Mouse (Mus musculus) olfactory bulb, adult 2 months (tissue): ENCODE measurements around the gene Fam69a. TPM values are rescaled to one million over a fixed set of nuclear protein-coding genes. Genes with fewer than 3 reads are reported as not detected.
"Not testable (repeated sequence)": the region's sequence is repeated elsewhere in the genome, so short reads cannot be mapped to it uniquely, and the experiment has no call there.

Source experiments
- H3K27ac ChIP-seq: fragments of 200-500 bp; 2 replicates; pipeline ENCODE4 v1.5.1; 2012; ENCODE audit warnings: low read depth, low read length; ENCODE audit not compliant: insufficient read depth
- H3K4me1 ChIP-seq: fragments of 200-500 bp; 2 replicates; pipeline ENCODE4 v1.6.1; 2012; ENCODE audit warnings: low read length; ENCODE audit not compliant: control insufficient read depth, insufficient read depth
- H3K4me3 ChIP-seq: fragments of 200-500 bp; 2 replicates; pipeline ENCODE4 v1.5.1; 2012; ENCODE audit warnings: mild to moderate bottlenecking, low read depth, low read length, moderate library complexity; ENCODE audit not compliant: insufficient read depth
- CTCF ChIP-seq: fragments of 200-500 bp; IDR thresholded peaks from 2 replicates; pipeline ENCODE4 v1.5.1; 2012; ENCODE audit warnings: low read depth, mild to moderate bottlenecking, low read length, moderate library complexity; ENCODE audit not compliant: insufficient read depth
- POLR2A ChIP-seq: fragments of 200-500 bp; IDR thresholded peaks from 2 replicates; pipeline ENCODE4 v1.6.1; 2012; ENCODE audit warnings: mild to moderate bottlenecking, low read depth, low read length, moderate library complexity; ENCODE audit not compliant: insufficient read depth
- WGBS: fragments of 180-500 bp; shearing (Covaris S2); methylation state at CpG from one replicate; pipeline ENCODE4 v1.1.7; 2018; 5-methylcytosine and 5-hydroxymethylcytosine counted together
- polyA plus RNA-seq: library from polyadenylated mRNA; stranded (reverse); fragments of >200 nt; gene quantifications from 2 replicates; pipeline ENCODE4 v1.2.4, GENCODE M21; 2012; ENCODE audit warnings: low replicate concordance; ENCODE audit not compliant: missing spikeins, insufficient read depth, insufficient read length

Gene Fam69a
- polyA plus RNA-seq, 1 experiment: not detected

DNA sequence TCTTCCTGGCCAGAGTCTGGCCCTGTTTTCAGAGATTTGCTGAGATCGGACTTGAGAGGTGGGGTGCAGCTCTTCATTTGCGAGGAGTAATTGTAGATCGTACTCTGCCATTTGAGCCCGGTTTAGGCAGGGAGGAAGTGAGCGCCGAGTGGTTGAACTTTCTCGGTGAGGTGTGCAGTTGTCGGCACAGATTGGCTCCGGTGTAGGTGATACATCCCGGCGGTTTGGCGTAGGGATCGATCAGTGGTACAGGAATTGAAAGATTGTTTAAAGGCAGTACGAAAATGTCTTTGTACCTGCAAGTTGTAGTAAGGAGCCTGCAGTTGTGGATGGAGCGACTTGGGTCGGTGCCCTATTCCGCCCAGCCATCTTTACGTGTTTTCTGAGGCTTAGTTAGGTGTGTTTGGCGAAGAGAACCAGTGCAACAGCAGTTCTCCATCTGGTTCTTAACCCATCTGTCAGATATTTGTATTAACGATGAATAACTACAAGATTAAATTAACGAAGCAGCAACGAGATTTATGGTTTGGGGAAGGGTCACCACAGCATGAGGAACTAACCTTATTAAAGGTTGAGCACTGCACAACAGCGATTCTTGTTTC, 85.8 kb downstream of the Fam69a start:
- no peak for TF ChIP-seq POLR2A
- no peak for TF ChIP-seq CTCF
- Histone ChIP-seq H3K4me3 (peak overlapping the region; percentile 83), H3K27ac (no peak overlapping the region), H3K4me1 (no peaks in the 10 kb centered on the region)
- under 1% methylated on average over 23 of the region's 23 CpGs for WGBS

DNA sequence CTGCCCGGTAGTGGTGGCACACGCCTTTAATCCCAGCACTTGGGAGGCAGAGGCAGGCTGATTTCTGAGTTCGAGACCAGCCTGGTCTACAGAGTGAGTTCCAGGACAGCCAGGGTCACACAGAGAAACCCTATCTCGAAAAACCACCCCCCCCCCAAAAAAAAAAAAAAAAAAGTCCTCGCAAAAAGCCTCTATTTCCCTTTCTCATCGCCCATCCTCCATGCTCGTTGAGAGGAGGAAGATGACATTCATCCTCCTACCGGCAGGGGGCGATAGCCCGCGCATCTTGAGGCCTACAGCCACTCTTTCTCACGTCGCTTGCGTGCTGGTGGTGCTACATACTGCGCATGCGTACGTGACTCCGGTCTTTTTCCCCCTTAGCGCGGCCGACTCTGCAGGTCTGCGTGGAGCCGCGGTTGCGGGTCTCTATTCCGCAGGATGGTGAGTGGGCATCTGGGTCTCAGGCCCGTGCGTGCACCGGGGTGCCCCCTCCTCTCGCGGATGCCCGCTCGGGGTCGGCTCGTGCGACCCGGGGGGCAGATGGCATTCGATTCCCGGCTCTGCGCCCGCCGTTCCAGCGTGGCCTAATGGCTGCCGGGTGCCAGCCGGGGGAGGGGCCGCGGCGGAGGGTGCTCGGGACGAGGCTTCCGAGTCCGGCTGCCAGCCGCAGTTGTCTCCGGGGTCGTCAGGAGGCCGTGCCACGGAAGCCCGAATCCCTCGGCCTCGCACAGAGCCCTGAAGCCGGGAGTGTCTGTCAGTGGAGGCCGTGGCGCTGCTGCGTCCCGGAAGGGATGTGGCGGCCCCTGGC, 86.5 kb downstream of the Fam69a start, which contains the start of gene Rpl5:
Gene Rpl5, plus strand, starts transcription at position 297 of the 808 bp plus-strand sequence.
- H3K4me1 ChIP-seq: no peaks in the 10 kb centered on the region
- TF ChIP-seq POLR2A (peak; percentile 86), CTCF (peak; percentile 89)
- peak within 1 kb of the TSS; percentile 83 for H3K4me3 ChIP-seq
- no peak within 1 kb of the TSS; the same call in 1 of the 2 replicates for H3K27ac ChIP-seq
- 3% methylated on average over 66 of the region's 66 CpGs for WGBS

DNA sequence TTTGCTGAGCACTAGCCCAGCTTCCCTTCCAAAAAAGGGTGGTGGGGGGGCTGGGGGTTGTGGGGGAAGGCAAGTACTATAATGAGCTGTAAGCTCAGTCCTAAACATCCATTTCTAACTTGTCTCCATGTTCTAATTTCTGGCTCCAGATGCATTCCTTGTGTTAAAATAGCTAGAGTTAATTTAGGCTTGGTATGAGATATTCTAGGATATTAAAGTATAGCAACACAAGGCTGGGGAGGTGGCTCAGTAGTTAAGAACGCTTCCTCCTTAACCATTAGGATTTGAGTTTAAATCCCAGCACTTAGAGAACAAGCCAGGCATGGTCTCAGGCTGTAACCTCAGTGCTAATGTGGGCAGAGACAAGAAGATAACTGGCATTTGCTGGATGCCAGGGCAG, 90.6 kb downstream of the Fam69a start:
- Histone ChIP-seq H3K4me3 (no peak overlapping the region), H3K27ac (no peak overlapping the region), H3K4me1 (no peaks in the 10 kb centered on the region)
- TF ChIP-seq CTCF (no peak), POLR2A (no peak)
- 44% methylated on average over 1 of the region's 1 CpGs for WGBS

DNA sequence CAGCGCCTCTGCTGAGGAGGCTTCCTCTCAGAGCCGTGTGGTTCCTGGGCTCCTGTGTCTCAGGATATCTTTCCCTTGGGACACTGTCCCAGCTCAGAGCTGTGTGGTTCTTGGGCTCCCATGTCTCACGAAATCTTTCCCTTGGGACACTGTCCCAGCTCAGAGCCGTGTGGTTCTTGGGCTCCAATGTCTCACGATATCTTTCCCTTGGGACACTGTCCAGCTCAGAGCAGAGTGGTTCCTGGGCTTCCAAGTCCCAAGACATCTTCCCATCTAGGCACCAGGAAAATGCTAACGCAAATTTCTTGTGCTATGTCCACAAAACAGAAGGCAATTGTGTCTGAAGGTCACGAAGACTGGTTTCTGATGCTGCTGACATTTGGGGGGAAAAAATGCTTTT, 92.2 kb downstream of the Fam69a start:
- TF ChIP-seq POLR2A (no peak), CTCF (no peak)
- H3K4me3 ChIP-seq: no peak overlapping the region
- H3K4me1 ChIP-seq: no peaks in the 10 kb centered on the region; the same call in 1 of the 2 replicates
- no peak overlapping the region for H3K27ac ChIP-seq
- 80% methylated on average over 7 of the region's 7 CpGs for WGBS

DNA sequence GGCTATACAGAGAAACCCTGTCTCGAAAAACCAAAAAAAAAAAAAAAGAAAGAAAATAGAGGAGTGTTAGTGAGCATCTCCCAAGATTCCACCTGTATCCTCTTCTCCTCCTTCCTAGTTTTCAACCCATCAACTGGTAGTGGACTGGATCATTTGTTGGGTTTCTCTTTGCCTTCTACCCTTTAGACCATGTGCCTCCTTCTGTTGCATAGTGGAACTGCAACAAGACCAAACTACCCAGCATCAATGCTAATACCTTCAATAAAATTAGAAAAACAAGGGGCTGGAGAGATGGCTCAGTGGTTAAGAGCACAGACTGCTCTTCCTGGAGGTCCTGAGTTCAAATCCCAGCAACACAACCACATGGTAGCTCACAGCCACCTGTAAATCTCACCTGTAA, 95.4 kb downstream of the Fam69a start:
- not testable (repeated sequence) for H3K4me1 ChIP-seq, H3K27ac ChIP-seq, H3K4me3 ChIP-seq
- 89% methylated on average over 1 of the region's 1 CpGs for WGBS

DNA sequence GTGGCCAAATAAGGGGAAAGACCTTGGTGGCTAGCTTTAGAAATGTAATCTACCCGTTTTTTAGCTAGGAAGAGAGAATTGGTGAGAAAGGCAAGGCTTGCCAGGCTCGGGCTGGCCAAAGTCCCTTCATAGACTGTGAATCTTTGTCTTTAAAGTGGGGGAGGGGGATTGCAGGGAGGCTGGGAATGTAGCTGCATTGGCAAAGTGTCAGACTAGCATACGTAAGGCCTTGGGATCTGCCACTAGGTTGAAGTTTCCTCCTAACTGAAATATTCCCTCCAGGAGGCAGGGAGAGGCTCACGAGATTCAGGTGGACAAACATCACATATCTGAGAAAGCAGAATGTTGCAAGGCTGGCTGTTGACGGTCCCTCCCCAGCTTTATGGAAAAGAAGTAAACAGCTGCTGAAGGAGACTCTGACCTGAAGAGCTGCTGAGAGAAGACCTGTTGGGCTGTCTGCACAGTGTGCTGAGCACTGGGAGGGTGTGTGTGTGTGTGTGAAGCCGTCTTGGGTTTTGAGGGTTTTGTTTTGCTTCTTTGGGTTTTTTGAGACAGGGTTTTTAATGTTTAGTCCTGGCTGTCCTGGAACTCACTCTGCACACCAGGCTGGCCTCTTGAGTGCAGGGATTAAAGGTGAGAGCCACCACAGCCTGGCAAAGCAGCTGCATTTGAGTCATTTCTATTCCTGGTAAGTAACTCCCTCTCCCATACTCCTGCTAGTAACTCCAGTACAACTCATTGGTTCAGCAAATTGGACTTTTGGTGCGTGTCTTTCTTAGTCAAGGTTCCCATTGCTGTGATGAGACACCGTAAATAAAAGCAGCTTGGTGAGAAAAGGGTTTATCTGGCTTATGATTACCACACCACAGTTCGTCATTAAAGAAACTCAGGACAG, 96.6 kb downstream of the Fam69a start:
- no peak overlapping the region for H3K27ac ChIP-seq
- TF ChIP-seq POLR2A (no peak), CTCF (no peak)
- WGBS: 53% methylated on average over 9 of the region's 9 CpGs

DNA sequence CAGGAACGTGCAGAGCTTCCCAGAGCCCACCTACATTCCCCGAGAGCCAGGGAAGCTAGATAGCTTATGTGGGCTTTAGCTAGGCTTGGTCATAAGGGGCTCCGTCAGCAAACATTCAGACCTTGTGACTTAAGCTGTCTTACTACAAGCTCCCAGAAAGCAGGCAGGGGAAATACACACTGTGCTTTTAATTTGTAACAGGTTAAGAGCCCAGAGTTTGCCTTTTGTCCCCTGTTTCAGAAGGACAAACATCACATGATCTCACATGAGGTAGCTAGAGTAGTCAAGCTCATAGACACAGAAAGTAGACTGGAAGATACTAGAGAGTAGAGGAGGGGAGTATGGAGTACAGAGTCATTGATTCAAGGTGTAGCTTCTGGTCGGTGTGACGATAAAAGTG, 106.2 kb downstream of the Fam69a start:
- no peak for TF ChIP-seq CTCF
- no peak for TF ChIP-seq POLR2A
- Histone ChIP-seq H3K4me3 (no peak overlapping the region), H3K4me1 (no peaks in the 10 kb centered on the region), H3K27ac (no peak overlapping the region)
- 89% methylated on average over 5 of the region's 5 CpGs for WGBS

More for the DNA sequence above, 96.6 kb downstream of the Fam69a start:
- Histone ChIP-seq H3K4me3 (no peak overlapping the region), H3K4me1 (no peaks in the 10 kb centered on the region; the same call in 1 of the 2 replicates)

DNA sequence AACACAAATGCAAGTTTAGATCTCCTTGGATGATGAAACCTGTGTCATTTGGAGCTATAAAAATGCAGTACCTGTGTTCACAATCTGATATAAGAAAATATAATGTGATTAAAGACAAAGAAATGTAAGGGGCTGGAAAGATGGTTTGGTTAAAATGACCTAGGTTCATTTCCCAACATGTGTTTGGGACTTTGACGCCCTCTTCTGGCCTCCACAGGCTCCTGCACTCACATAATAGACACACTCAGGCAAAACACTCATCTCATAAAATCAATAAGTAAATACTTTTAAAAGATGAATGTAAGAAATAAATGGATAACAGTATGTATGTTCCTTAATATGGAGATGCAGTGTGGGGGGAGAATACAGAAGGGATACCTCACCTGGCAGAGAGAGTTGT, 109.8 kb downstream of the Fam69a start:
- H3K27ac ChIP-seq: no peak overlapping the region
- no peak overlapping the region for H3K4me3 ChIP-seq
- TF ChIP-seq CTCF (no peak), POLR2A (no peak)
- 91% methylated on average over 1 of the region's 1 CpGs for WGBS
- H3K4me1 ChIP-seq: peaks cover 2% of the 10 kb centered on the region; the same call in 1 of the 2 replicates

DNA sequence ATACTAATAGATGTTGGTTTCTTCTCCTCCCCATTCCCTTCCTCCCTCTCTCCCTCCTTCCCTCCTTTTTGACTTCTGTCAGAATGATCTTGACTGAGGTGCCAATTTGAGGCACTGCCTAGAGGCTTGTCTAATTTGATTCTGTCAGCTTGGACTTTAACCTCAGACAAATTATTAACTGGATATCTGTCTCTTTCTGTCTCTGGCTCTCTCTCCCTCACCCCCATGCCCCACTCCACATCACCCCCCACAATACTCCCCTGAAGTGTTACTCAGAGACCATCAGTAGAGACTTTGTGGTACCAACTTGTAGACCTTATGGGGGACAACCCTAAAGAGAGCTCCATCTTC, 111.6 kb downstream of the Fam69a start:
- H3K4me3 ChIP-seq: no peak overlapping the region

More for the DNA sequence above, 111.6 kb downstream of the Fam69a start:
- TF ChIP-seq CTCF (no peak), POLR2A (no peak)
- Histone ChIP-seq H3K27ac (no peak overlapping the region), H3K4me1 (peaks cover 2% of the 10 kb centered on the region; the same call in 1 of the 2 replicates)
